Mouse (Mus musculus) neural tube, embryonic 14.5 days (tissue): ENCODE measurements around the gene Slc22a4. TPM values are rescaled to one million over a fixed set of nuclear protein-coding genes. Genes with fewer than 3 reads are reported as not detected.

ENCODE experiments used
- polyA plus RNA-seq: library from polyadenylated mRNA; unstranded; fragments of >200 nt; fragmentation: Nextera tagmentation; extraction: Ambion mirVana; gene quantifications from 2 replicates; pipeline ENCODE4 v1.2.1, GENCODE M21; 2014

Slc22a4 gene
- polyA plus RNA-seq, 1 experiment from 2014 or later: 6.1 TPM

Other genes starting within 250 kb of the Slc22a4 start
- gene Gm12216, start 168.8 kb downstream of the Slc22a4 start, polyA plus RNA-seq: 0.44 and 0.70 TPM in 2 replicates
- gene Slc22a5, start 136.4 kb downstream of the Slc22a4 start, polyA plus RNA-seq: 10.9 and 11.4 TPM in 2 replicates
- 3.7 and 3.8 TPM in 2 replicates for gene Slc22a21, start 47.8 kb downstream of the Slc22a4 start, polyA plus RNA-seq
- gene Pdlim4, start 40.9 kb upstream of the Slc22a4 start, polyA plus RNA-seq: 26.5 and 33.1 TPM in 2 replicates
- 10.1 and 12.8 TPM in 2 replicates for gene P4ha2, start 72.0 kb upstream of the Slc22a4 start, polyA plus RNA-seq
- not detected in 2 replicates for gene Csf2, start 221.6 kb upstream of the Slc22a4 start, polyA plus RNA-seq
- gene Il3, start 239.2 kb upstream of the Slc22a4 start, polyA plus RNA-seq: not detected in 2 replicates